Mouse (Mus musculus) kidney, postnatal 0 days (tissue): ENCODE data around the gene Gm49416. TPM values are rescaled to one million over a fixed set of nuclear protein-coding genes. Genes with fewer than 3 reads are reported as not detected.
"Not testable (repeated sequence)": the region's sequence is repeated elsewhere in the genome, so short reads cannot be mapped to it uniquely, and the experiment has no call there.

Experiments used
- ATAC-seq: fragments of 200-750 bp; cut with Nextera tagmentation; replicated peaks from 2 replicates; pipeline ENCODE4 v1.8.0; 2017; ENCODE audit warnings: low read depth, moderate number of reproducible peaks, moderate TSS enrichment, moderate library complexity; ENCODE audit not compliant: low FRiP score
- DNase-seq: peaks from one replicate; pipeline ENCODE4 v3.0.0-alpha.2; 2016; ENCODE audit warnings: low spot score
- H3K27ac ChIP-seq: fragments of 300-500 bp; sonication (generic); 2 replicates; pipeline ENCODE4 v1.5.1; 2014; ENCODE audit warnings: mild to moderate bottlenecking
- H3K27me3 ChIP-seq: fragments of 300-500 bp; sonication (generic); 2 replicates; pipeline ENCODE4 v1.6.1; 2014; ENCODE audit warnings: low read length, mixed read lengths; ENCODE audit not compliant: insufficient read depth
- H3K36me3 ChIP-seq: fragments of 300-500 bp; sonication (generic); 2 replicates; pipeline ENCODE4 v1.6.1; 2014; ENCODE audit warnings: low read length, mixed read lengths; ENCODE audit not compliant: insufficient read depth
- H3K4me1 ChIP-seq: fragments of 300-500 bp; sonication (generic); replicated peaks from 2 replicates; pipeline ENCODE4 v1.6.1; 2014; ENCODE audit warnings: antibody characterized with exemption, low read length, mixed read lengths; ENCODE audit not compliant: insufficient read depth
- H3K4me2 ChIP-seq: fragments of 300-500 bp; sonication (generic); 2 replicates; pipeline ENCODE4 v1.6.1; 2014; ENCODE audit warnings: mild to moderate bottlenecking, low read length, moderate library complexity, mixed read lengths
- H3K4me3 ChIP-seq: fragments of 300-500 bp; sonication (generic); replicated peaks from 2 replicates; pipeline ENCODE4 v1.5.1; 2014; ENCODE audit warnings: low read depth, low read length
- H3K9ac ChIP-seq: fragments of 300-500 bp; sonication (generic); 2 replicates; pipeline ENCODE4 v1.6.1; 2014; ENCODE audit warnings: low read depth, low read length
- H3K9me3 ChIP-seq: fragments of 300-500 bp; sonication (generic); replicated peaks from 2 replicates; pipeline ENCODE4 v1.6.1; 2016; ENCODE audit warnings: low read length, inconsistent platforms, mixed read lengths
- CTCF ChIP-seq: IDR thresholded peaks from 2 replicates; pipeline ENCODE4 v1.5.1; 2016; ENCODE audit warnings: antibody characterized with exemption, low read depth, mild to moderate bottlenecking, moderate library complexity
- WGBS: fragments of 180-500 bp; shearing (Covaris S2); extraction: QIAGEN DNeasy Blood & Tissue Kit; methylation state at CpG from one replicate; pipeline ENCODE4 v1.1.7; 2014; 5-methylcytosine and 5-hydroxymethylcytosine counted together
- polyA plus RNA-seq: library from polyadenylated mRNA; unstranded; fragments of >200 nt; fragmentation: Nextera tagmentation; extraction: Ambion mirVana; gene quantifications from 2 replicates; pipeline ENCODE4 v1.2.1, GENCODE M21; 2015

The Gm49416 gene
- polyA plus RNA-seq, 1 experiment from 2014 or later = not detected

GRCm38 (mm10) chr19:8887585-8888463, 902 bp upstream of the Gm49416 start:
- peak overlapping the region; percentile 75 for H3K9ac ChIP-seq
- H3K4me3 ChIP-seq = peak overlapping the region; percentile 70
- H3K27me3 ChIP-seq = no peaks in the 10 kb centered on the region
- ATAC-seq (no peak), DNase-seq (peak; percentile 9)
- WGBS = 15% methylated on average over 19 of the region's 19 CpGs
- peak overlapping the region; percentile 91; the same call in 1 of the 2 replicates for H3K27ac ChIP-seq
- no peak for TF ChIP-seq CTCF
- H3K4me2 ChIP-seq = peak overlapping the region; percentile 72
- H3K36me3 ChIP-seq = no peaks in the 10 kb centered on the region
- H3K9me3 ChIP-seq = no peaks in the 10 kb centered on the region
- 0 out of 2 replicates have a peak, but pooled peaks cover 5% of the 10 kb centered on the region for H3K4me1 ChIP-seq

DNA sequence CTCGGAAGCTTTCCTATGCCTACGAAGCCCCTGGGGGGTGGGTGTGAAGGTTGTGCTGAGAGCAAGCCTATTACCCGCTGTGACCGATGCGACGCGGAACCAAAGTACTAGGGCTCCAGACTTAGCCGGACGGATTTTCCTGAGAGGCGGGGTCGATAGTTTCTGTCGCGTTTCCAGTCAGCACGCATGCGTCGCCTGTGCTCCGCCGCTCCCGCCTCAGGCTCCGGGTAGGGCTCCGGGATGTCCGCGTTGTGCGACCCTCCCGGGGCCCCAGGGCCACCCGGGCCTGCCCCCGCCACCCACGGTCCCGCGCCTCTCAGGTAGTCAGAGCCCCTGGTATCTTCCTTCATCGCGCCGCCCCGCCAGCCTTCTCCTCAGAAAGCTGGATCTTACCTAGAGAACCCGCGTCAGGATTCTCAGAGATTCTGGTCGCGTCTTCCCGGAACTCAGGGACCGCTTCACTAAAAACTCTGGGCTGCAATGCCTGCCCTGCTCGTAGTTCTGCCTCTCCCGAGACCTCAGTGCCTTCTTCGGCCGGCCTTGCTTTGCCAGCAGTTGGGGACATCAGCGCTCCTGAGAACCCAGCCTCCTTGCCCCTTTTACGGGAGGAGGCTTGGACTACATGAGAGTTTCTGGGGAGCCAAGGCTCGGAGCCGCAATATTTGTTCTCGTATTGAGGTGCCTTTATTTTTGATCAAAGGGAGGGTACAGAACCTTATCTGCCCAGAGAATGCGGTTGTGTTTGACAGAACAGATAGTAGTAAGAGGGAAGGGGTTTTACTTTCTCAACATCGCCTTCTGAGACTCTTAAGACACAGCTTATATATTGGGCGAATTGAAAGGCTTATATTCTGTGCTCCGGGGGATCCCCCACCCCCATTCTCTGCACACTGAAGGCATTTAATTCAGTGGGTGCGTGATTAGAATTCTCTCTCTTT, 4.4 kb downstream of the Gm49416 start, which contains the start of gene Ints5:
Gene Ints5 (plus strand): TSS at position 177 of the 938 bp plus-strand sequence.
- 3% methylated on average over 54 of the region's 54 CpGs for WGBS
- H3K27ac ChIP-seq = peak within 1 kb of the TSS; percentile 88
- H3K36me3 ChIP-seq = 0 out of 2 replicates have a peak, but pooled peaks cover 3% of the 10 kb centered on the region
- peak; percentile 94 for DNase-seq
- H3K27me3 ChIP-seq = no peaks in the 10 kb centered on the region
- peak within 1 kb of the TSS; percentile 88 for H3K9ac ChIP-seq
- H3K4me1 ChIP-seq = peaks cover 7% of the 10 kb centered on the region; the same call in 1 of the 2 replicates
- TF ChIP-seq CTCF = no peak
- peak; percentile 34; the same call in 1 of the 2 replicates for ATAC-seq
- H3K4me3 ChIP-seq = peak within 1 kb of the TSS; percentile 77
- H3K9me3 ChIP-seq = no peaks in the 10 kb centered on the region
- peak within 1 kb of the TSS; percentile 88 for H3K4me2 ChIP-seq

GRCm38 (mm10) chr19:8895397-8895960, 6.8 kb downstream of the Gm49416 start:
- no peak overlapping the region for H3K4me3 ChIP-seq
- no peak for ATAC-seq
- no peaks in the 10 kb centered on the region for H3K9me3 ChIP-seq
- H3K9ac ChIP-seq = 0 out of 2 replicates have a peak overlapping the region, but pooled peaks have one; percentile 2
- H3K27me3 ChIP-seq = no peaks in the 10 kb centered on the region
- H3K4me1 ChIP-seq = peaks cover 16% of the 10 kb centered on the region
- 0 out of 2 replicates have a peak, but pooled peaks cover 3% of the 10 kb centered on the region for H3K36me3 ChIP-seq
- no peak for DNase-seq
- 92% methylated on average over 9 of the region's 9 CpGs for WGBS
- no peak overlapping the region for H3K27ac ChIP-seq
- no peak for TF ChIP-seq CTCF
- no peak overlapping the region for H3K4me2 ChIP-seq

DNA sequence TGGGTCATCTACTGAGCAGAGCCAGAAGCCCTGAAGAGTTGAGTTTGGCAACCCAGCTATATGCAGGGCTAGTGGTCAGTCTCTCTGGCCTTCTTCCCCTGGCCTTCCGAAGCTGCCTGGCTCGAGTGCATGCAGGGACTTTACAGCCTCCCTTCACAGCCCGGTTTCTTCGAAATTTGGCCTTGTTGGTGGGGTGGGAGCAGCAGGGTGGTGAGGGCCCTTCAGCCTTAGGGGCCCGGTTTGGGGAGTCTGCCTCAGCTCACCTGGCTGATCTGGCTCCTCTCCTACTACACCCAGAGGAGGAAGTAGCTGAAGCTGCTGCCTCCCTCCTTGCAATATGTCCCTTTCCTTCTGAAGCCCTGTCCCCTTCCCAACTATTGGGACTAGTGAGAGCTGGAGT, 7.5 kb downstream of the Gm49416 start:
- ATAC-seq = not testable (repeated sequence)
- 90% methylated on average over 5 of the region's 5 CpGs for WGBS

GRCm38 (mm10) chr19:8897211-8897864, 8.6 kb downstream of the Gm49416 start:
- H3K4me2 ChIP-seq = peak overlapping the region; percentile 87
- peak; percentile 57 for ATAC-seq
- 21% methylated on average over 21 of the region's 21 CpGs for WGBS
- H3K27ac ChIP-seq = peak overlapping the region; percentile 83
- peak overlapping the region; percentile 85 for H3K4me3 ChIP-seq
- peaks cover 16% of the 10 kb centered on the region for H3K4me1 ChIP-seq
- not testable (repeated sequence) for H3K27me3 ChIP-seq, H3K36me3 ChIP-seq, H3K9me3 ChIP-seq
- DNase-seq = peak; percentile 31
- peak overlapping the region; percentile 95 for H3K9ac ChIP-seq

More for the DNA sequence above, 7.5 kb downstream of the Gm49416 start:
- peaks cover 16% of the 10 kb centered on the region for H3K4me1 ChIP-seq
- H3K27me3 ChIP-seq, H3K27ac ChIP-seq, H3K36me3 ChIP-seq, H3K4me3 ChIP-seq, DNase-seq, H3K9ac ChIP-seq, H3K4me2 ChIP-seq, H3K9me3 ChIP-seq: not testable (repeated sequence)
